Mouse (Mus musculus): ENCODE data around the gene Spats1. TPM values are rescaled to one million over a fixed set of nuclear protein-coding genes. Genes with fewer than 3 reads are reported as not detected.

The Spats1 gene
- total RNA-seq, 1 experiment, result 8.5 TPM

- Histone ChIP-seq H3K9me3 (ENCODE audit: control insufficient read depth, insufficient read depth, low read depth, low read length) (no peaks in the 10 kb centered on the region), H3K27ac (ENCODE audit: insufficient read depth, low read depth, low read length, poor library complexity, severe bottlenecking) (no peak overlapping the region), H3K9ac (ENCODE audit: insufficient read depth, low read depth, low read length, poor library complexity, severe bottlenecking) (no peak overlapping the region), H3K4me3 (ENCODE audit: insufficient read depth in 1 of 2, low read depth in 1 of 2, low read length in 2 of 2, poor library complexity in 1 of 2, severe bottlenecking in 1 of 2) (no peak overlapping the region), H3K36me3 (ENCODE audit: control insufficient read depth, insufficient read depth, low read length, poor library complexity, severe bottlenecking) (peaks cover 41% of the 10 kb centered on the region), H3K4me1 (ENCODE audit: control insufficient read depth in 2 of 2, insufficient read depth in 2 of 2, low read length in 2 of 2, poor library complexity in 1 of 2) (peaks cover 1 to 20% of the 10 kb centered on the region in 2 experiments; a peak in 3 of 4 replicates)
- in situ Hi-C loops (cut with MboI; ENCODE audit: low sequenced_read_pairs in 2 of 2, unreplicated experiment in 2 of 2), result no loop called here
- TF ChIP-seq ZC3H11A (IDR thresholded peaks at IDR 0.05; ENCODE audit: borderline replicate concordance, low read depth, low read length) (no peak), MAFK (IDR thresholded peaks at IDR 0.05; ENCODE audit: insufficient read depth, low read depth, low read length) (no peak), CHD2 (IDR thresholded peaks at IDR 0.05; ENCODE audit: low read depth, low read length) (no peak), HCFC1 (IDR thresholded peaks at IDR 0.05; ENCODE audit: borderline replicate concordance, insufficient read depth, low read length) (no peak), ZNF384 (IDR thresholded peaks at IDR 0.05; ENCODE audit: low read depth, low read length) (no peak)
- no peak for DNase-seq (ENCODE audit: low read depth, low spot score)
Observed at GRCm38 (mm10) chr17:45518766-45519475, 43.7 kb upstream of the Spats1 start.

DNA sequence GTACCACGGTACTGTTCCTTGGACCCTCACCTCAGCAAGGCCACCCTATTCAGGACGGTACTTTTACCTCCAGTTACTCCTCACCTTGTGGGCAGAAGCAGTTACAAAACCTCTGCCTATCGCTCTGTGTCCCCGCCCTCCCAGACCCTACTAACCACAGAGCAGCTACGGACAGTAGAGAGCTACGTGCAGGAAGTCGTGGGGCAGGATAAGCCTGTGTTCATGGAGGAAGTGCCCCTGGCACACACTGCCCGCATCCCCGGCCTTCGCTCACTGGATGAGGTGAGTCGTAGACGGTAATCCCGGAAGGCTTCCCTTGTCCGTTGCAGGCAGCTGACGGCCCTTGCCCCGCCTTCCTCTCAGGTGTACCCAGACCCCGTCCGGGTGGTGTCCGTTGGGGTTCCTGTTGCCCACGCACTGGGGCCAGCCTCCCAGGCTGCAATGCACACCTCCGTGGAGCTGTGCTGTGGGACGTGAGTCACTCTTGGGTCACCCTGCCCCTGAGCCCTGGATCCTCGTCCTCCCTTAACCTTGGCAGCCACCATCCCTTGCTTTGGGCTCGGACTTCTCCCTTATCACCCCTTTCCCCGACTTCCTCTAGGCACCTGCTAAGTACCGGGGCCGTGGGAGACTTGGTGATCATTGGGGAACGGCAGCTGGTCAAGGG lies 42.5 kb upstream of the Spats1 start:
- in situ Hi-C loops (cut with MboI; ENCODE audit: low sequenced_read_pairs in 2 of 2, unreplicated experiment in 2 of 2), result no loop called here
- Histone ChIP-seq H3K4me1 (ENCODE audit: control insufficient read depth in 2 of 2, insufficient read depth in 2 of 2, low read length in 2 of 2, poor library complexity in 1 of 2) (peaks cover 1 to 20% of the 10 kb centered on the region in 2 experiments; a peak in 3 of 4 replicates), H3K36me3 (ENCODE audit: control insufficient read depth, insufficient read depth, low read length, poor library complexity, severe bottlenecking) (peaks cover 41% of the 10 kb centered on the region), H3K9ac (ENCODE audit: insufficient read depth, low read depth, low read length, poor library complexity, severe bottlenecking) (no peak overlapping the region), H3K27ac (ENCODE audit: insufficient read depth, low read depth, low read length, poor library complexity, severe bottlenecking) (no peak overlapping the region), H3K4me3 (ENCODE audit: insufficient read depth in 1 of 2, low read depth in 1 of 2, low read length in 2 of 2, poor library complexity in 1 of 2, severe bottlenecking in 1 of 2) (no peak overlapping the region), H3K9me3 (ENCODE audit: control insufficient read depth, insufficient read depth, low read depth, low read length) (no peaks in the 10 kb centered on the region)
- DNase-seq (ENCODE audit: low read depth, low spot score), result no peak
- TF ChIP-seq ZNF384 (IDR thresholded peaks at IDR 0.05; ENCODE audit: low read depth, low read length) (no peak), ZC3H11A (IDR thresholded peaks at IDR 0.05; ENCODE audit: borderline replicate concordance, low read depth, low read length) (no peak), MAFK (IDR thresholded peaks at IDR 0.05; ENCODE audit: insufficient read depth, low read depth, low read length) (no peak), HCFC1 (IDR thresholded peaks at IDR 0.05; ENCODE audit: borderline replicate concordance, insufficient read depth, low read length) (no peak), CHD2 (IDR thresholded peaks at IDR 0.05; ENCODE audit: low read depth, low read length) (no peak)

DNA sequence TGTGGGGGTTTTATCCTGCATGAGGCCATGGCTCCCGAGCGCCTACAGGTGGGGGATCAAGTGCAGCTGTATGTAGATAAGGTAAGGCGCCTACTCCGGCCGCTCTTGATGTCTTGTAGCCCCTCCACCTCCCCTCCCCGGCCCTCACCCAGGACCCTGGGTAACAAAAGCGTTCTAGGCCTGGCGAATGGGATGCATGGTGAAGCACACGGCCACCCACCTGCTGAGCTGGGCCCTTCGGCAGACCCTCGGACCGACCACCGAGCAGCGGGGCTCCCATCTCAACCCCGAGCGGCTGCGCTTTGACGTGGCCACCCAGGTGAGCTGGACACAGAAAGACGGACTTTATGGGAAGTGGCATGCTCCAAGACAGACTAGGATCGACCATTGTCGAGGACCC lies 41.9 kb upstream of the Spats1 start:
- in situ Hi-C loops (cut with MboI; ENCODE audit: low sequenced_read_pairs in 2 of 2, unreplicated experiment in 2 of 2), result no loop called here
- no peak overlapping the region for H3K4me3 ChIP-seq (ENCODE audit: insufficient read depth in 1 of 2, low read depth in 1 of 2, low read length in 2 of 2, poor library complexity in 1 of 2, severe bottlenecking in 1 of 2)
- no peaks in the 10 kb centered on the region for H3K9me3 ChIP-seq (ENCODE audit: control insufficient read depth, insufficient read depth, low read depth, low read length)
- no peak overlapping the region for H3K9ac ChIP-seq (ENCODE audit: insufficient read depth, low read depth, low read length, poor library complexity, severe bottlenecking)
- peaks cover 1 to 17% of the 10 kb centered on the region in 2 experiments; a peak in 3 of 4 replicates for H3K4me1 ChIP-seq (ENCODE audit: control insufficient read depth in 2 of 2, insufficient read depth in 2 of 2, low read length in 2 of 2, poor library complexity in 1 of 2)
- H3K36me3 ChIP-seq (ENCODE audit: control insufficient read depth, insufficient read depth, low read length, poor library complexity, severe bottlenecking), result peaks cover 41% of the 10 kb centered on the region
- no peak overlapping the region for H3K27ac ChIP-seq (ENCODE audit: insufficient read depth, low read depth, low read length, poor library complexity, severe bottlenecking)
- no peak for DNase-seq (ENCODE audit: low read depth, low spot score)
- TF ChIP-seq HCFC1 (IDR thresholded peaks at IDR 0.05; ENCODE audit: borderline replicate concordance, insufficient read depth, low read length), result no peak

DNA sequence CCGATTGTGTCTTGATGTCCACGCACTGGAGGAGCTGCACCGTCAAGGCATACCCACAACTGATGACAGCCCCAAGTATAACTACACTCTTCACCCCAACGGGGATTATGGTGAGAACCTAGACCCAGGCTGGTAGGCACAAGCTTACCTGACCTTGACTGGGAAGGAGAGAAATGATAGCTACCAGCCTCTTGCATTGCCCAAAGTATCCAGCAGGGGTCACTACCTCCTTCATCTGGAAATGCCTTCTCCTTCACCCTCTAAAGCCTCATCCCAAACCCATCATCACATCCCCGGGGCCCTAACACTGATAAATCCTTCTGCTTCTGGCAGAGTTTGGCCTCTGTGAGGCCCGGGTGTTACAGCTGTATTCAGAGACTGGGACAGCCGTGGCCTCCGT lies 41.3 kb upstream of the Spats1 start:
- Histone ChIP-seq H3K4me3 (ENCODE audit: insufficient read depth in 1 of 2, low read depth in 1 of 2, low read length in 2 of 2, poor library complexity in 1 of 2, severe bottlenecking in 1 of 2) (no peak overlapping the region), H3K4me1 (ENCODE audit: control insufficient read depth in 2 of 2, insufficient read depth in 2 of 2, low read length in 2 of 2, poor library complexity in 1 of 2) (peaks cover 1 to 16% of the 10 kb centered on the region in 2 experiments; a peak in 3 of 4 replicates), H3K27ac (ENCODE audit: insufficient read depth, low read depth, low read length, poor library complexity, severe bottlenecking) (no peak overlapping the region), H3K9me3 (ENCODE audit: control insufficient read depth, insufficient read depth, low read depth, low read length) (no peaks in the 10 kb centered on the region), H3K36me3 (ENCODE audit: control insufficient read depth, insufficient read depth, low read length, poor library complexity, severe bottlenecking) (peaks cover 41% of the 10 kb centered on the region), H3K9ac (ENCODE audit: insufficient read depth, low read depth, low read length, poor library complexity, severe bottlenecking) (no peak overlapping the region)
- in situ Hi-C loops (cut with MboI; ENCODE audit: low sequenced_read_pairs in 2 of 2, unreplicated experiment in 2 of 2), result no loop called here
- DNase-seq (ENCODE audit: low read depth, low spot score), result peak; percentile 82
- TF ChIP-seq MAFK (IDR thresholded peaks at IDR 0.05; ENCODE audit: insufficient read depth, low read depth, low read length) (no peak), ZNF384 (IDR thresholded peaks at IDR 0.05; ENCODE audit: low read depth, low read length) (no peak), CHD2 (IDR thresholded peaks at IDR 0.05; ENCODE audit: low read depth, low read length) (no peak), ZC3H11A (IDR thresholded peaks at IDR 0.05; ENCODE audit: borderline replicate concordance, low read depth, low read length) (peak; percentile 12; the same call in 1 of the 2 replicates)
